Mouse (Mus musculus) cerebellum, adult 9-11 months (tissue): Measurements from ENCODE around the gene Olfr922.

Source experiments
- DNase-seq: peaks from one replicate; pipeline ENCODE4 v3.0.0; 2022

The Olfr922 gene

DNA sequence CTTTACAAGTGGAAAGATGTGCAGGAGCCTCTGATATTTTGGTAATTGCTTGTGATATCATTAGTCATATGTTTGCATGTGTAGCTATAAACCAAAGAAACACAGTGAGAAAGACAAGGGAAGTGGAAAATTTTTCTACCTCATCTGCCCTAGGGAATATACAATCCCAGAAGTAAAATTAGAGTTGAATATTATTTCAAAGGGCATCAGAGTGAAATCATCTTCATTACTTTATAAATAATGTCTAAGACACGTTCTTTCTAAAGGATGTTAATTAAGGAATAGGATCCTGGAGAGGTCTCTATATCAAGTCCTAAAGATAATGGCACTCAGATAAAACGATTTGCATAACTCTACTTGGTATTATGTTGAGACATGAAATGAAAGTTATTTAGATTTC, at the start of gene Olfr922:
Gene Olfr922 (plus strand): TSS at position 301 of the 400 bp plus-strand sequence.
- no peak for DNase-seq

DNA sequence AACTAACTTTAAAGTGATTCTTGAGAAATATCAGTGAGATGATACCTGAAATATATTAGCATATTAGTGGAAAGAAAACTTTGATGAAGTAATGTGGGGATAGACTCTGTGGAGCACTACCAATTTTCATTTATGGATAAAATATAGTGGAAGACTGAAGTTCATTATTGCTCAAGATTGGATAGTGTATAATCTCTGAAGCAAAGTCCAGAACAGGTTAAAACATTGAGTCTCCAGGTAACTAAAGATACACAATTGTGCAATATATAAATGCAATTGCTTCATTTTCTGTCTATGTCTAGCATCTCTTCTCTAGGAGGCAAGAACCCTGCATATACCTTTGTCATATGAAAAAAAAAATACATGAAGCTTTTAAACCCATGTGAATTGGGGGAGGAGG, 41.6 kb upstream of the Olfr922 start, which contains the start of gene Olfr921:
Gene Olfr921 (plus strand): TSS at position 301 of the 400 bp plus-strand sequence.
- no peak for DNase-seq

DNA sequence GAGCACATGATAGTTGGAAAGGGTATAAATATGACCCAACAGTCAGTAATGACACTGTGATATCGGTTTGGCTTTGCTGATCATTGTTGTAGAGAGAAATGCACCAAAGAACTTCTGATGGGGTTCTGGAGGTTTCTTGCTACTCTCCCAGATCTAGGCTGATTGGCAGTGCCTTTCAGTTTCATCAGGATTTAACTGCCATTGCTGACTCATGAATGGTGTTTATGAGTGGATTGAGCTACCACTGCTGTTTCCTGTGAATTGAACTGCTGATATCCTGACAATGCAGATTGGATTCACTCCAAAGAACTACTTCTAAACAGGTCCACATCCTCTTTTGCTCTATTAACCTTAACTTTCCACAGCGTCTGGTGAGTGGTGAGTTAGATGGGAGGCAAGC, 21.7 kb upstream of the Olfr922 start:
- DNase-seq: no peak

DNA sequence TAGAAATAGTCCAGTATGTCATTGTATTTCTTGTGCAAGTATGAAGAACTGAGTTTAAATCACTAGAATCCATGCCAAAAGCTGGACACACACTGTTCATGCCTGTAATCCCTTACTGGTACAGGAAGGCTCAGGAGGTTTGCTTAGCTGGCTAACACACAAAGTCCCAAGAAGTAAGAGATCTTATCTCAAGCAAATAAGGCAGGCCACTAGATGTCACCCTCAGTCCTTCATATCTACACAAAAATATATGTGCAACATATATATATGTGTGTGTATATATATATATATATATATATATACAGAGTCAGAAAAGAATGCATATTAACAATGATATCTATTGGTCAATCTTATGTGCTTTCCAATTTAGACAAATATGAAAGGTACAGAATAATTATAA, 8.7 kb upstream of the Olfr922 start:
- no peak for DNase-seq

DNA sequence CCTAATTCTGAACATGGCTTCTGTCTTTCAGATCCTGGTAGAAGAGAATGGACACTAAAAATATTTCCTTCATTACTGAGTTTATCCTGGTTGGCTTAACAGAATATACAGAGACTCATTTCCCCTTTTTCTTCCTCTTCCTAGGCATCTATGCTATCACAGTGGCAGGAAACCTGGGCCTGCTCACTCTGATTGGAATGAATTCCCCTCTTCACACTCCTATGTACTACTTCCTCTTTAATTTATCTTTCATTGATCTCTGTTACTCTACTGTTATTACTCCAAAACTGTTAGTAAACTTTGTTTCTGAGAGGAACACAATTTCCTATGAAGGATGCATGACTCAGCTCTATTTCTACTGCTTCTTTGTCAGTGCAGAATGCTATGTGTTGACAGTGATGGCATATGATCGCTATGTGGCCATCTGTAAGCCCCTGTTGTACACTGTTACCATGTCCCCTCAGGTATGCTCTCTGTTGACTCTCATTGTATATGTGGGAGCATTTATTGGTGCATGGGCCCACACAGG, 1.1 kb downstream of the Olfr922 start:
- DNase-seq: no peak

DNA sequence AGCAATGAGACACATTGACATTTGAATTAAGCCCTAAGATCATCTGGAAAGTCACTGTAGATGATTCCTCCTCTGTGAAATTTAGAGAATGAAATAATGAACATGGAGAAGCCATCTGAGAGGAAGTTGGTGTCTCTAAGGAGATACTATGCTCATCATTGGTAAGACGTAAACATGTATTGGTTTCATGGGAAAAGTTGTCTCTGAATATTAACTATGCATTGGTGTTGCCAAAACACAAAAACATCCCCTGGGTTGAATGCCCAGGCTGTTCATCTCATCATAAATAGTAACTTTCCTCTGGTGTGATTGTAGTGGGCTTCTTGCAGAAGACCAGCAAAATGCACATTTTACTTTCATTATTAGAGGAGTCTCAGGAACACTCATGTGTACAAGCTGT, 11.8 kb downstream of the Olfr922 start, which contains the start of gene Olfr923:
Gene Olfr923 (plus strand): TSS at position 301 of the 400 bp plus-strand sequence.
- DNase-seq: no peak

DNA sequence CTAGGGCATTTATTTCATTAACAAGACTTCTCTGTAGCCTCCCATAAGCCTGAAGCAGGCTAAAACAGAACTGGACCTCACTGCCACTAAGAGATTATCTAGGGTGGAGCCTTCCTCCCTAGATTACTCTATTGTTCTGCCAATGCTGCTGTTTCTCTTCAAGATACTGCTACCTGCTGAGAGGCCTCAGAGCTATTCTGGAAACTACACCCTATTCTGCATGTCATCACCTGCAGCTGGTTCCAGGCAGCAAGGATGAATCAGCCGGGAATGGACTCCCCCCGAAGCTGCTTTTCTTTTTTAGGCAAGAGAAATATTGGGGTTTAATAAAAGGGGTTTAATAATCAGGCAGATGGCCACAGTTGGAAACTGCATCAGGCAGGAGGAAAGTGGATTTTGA, 18.6 kb downstream of the Olfr922 start:
- DNase-seq: no peak

DNA sequence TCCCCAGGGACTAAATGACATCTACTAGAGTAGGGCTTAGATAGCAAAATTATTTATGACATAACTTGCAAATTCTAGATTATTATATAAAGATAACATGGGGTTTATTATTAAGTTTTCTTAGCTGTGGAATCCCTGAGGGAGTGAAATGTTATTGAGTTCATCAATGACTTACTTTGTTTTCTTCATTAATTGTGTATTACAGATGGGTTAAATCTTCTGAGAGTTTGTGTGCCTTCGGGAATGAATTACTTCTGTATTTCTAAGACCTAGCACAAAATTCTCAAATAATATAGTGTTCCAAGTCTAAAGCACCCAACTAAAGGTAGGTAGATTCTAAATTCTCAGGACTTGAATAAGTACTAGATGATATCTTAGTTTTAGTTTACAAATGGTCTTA, 29.7 kb downstream of the Olfr922 start, which contains the start of gene Olfr924:
Gene Olfr924 (plus strand): TSS at position 301 of the 400 bp plus-strand sequence.
- no peak for DNase-seq

DNA sequence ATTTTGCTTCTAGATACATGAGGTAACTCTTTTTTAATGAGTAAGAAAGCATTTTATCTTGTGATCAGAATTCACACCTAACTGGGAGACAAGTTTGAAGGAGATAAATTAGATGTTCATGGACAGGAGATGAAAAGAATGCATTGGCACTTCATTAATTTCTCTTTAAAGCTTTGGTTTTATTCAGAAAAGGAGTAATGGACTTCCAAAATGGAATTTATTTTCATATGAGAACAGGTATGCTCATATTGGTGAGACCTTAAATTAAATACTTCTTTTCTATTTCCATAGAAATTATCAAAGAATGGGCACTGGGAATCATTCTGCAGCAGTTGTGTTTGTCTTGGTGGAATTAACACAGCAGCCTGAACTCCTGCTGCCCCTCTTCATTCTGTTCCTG, 40.3 kb downstream of the Olfr922 start, which contains the start of gene Olfr26:
Gene Olfr26 (plus strand): TSS at position 301 of the 400 bp plus-strand sequence.
- DNase-seq: no peak
